Mouse (Mus musculus): ENCODE results near the gene F5.

DNA sequence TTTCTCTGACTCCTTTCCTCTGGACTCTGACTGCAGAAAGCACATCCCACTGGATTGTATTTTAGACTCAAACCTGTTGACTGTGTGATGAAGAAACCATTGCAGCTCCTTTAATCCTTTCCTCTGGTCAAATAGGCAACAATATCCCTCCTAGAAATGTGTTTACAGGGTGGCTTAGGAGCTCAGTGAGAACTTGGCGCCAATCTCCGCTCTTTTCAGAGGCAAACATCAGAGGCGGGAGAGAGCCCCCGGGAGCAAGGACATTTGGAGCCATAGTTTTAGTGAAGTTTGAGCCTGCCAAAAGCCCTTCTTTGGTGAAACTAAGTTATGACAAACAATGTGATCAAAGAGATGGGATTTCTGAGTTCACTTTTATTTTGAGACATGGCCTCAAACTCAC lies 33.7 kb downstream of the F5 start:
- TF ChIP-seq CTCF (conservative IDR thresholded peaks at IDR 0.05 in 1 of 2, IDR thresholded peaks at IDR 0.05 in 1 of 2; ENCODE audit: low read depth in 2 of 2, low read length in 2 of 2) = no peak
- TF ChIP-seq ZKSCAN1 (IDR thresholded peaks at IDR 0.05; ENCODE audit: borderline replicate concordance, low read depth, low read length) = no peak
- TF ChIP-seq SIN3A (IDR thresholded peaks at IDR 0.05; ENCODE audit: low read length) = no peak
- no peak for TF ChIP-seq HCFC1 (IDR thresholded peaks at IDR 0.05; ENCODE audit: low read depth, low read length)
- no peak for TF ChIP-seq ZMIZ1 (IDR thresholded peaks at IDR 0.05; ENCODE audit: low read depth, low read length)
- no peak for TF ChIP-seq POLR2A (IDR thresholded peaks at IDR 0.05; ENCODE audit: low read depth, low read length)
